Mouse (Mus musculus): ENCODE data around the gene Msx3. TPM values are rescaled to one million over a fixed set of nuclear protein-coding genes. Genes with fewer than 3 reads are reported as not detected.

The Msx3 gene
- polyA plus RNA-seq, 1 experiment, result not detected

DNA sequence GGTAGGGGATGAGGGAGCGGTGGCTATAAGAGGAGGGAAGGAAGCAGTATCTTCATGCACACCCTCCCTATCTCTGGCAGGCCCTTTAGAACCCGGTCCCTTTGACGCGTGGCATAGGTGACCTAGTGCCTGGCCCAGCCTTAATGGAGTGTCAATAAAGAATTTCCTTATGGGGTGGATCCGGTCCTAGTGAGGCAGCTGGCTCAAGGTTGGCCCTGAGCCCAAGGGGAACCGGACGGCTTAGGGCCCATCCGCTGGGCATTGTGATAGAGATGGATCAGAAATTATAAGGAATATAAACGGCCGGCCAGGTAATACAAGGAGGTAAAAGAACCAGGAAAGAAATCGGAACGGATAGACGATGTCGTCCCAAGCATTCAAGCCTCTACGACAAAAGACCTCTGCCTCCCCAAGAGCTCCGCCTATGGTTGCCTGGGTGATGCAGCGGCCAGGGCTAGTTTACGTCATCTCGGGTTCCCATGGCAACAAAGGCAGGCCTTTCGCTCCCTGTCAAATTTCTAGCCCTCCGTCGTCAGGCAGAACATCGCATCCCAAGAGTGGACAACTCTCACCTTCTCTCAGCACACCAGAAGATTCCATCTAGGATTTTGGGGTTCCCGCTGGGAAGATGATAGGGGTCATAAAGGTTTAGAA lies 31.7 kb upstream of the Msx3 start:
- 2% methylated on average over 24 of the region's 24 CpGs for WGBS
- no peaks in the 10 kb centered on the region for H3K4me1 ChIP-seq (ENCODE audit: control insufficient read depth, insufficient read depth, low read length)
- DNase-seq, result no peak
- TF ChIP-seq CTCF (IDR thresholded peaks at IDR 0.05; ENCODE audit: insufficient read depth, low read length) (no peak), POLR2A (IDR thresholded peaks at IDR 0.05; ENCODE audit: borderline replicate concordance, extremely low read depth, low read depth, low read length) (no peak)
- no peak overlapping the region for H3K4me3 ChIP-seq (replicated peaks; ENCODE audit: extremely low read depth, low read depth, low read length)

DNA sequence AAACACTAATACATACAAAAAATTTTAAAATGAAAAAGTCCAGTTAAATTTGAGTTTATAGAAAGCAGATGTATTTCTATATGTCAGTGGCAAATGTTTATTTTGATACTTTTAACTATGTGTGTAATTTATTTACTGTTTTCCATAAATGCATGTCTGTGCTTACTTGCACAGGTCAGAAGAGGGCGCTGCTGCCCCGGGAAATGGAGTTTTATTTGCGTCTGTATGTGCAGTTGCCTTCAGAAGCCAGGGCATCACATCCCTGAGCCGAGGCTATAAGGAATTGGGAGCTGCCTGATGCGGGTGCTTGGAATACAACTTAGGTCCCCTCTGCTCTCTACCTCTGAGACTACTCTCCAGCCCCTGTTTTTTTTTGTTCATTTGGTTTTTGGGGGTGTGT lies 29.8 kb upstream of the Msx3 start:
- Histone ChIP-seq H3K4me3 (replicated peaks; ENCODE audit: extremely low read depth, low read depth, low read length) (no peak overlapping the region), H3K4me1 (ENCODE audit: control insufficient read depth, insufficient read depth, low read length) (no peaks in the 10 kb centered on the region)
- 6% methylated on average over 5 of the region's 5 CpGs for WGBS
- TF ChIP-seq CTCF (IDR thresholded peaks at IDR 0.05; ENCODE audit: insufficient read depth, low read length) (peak; percentile 83), POLR2A (IDR thresholded peaks at IDR 0.05; ENCODE audit: borderline replicate concordance, extremely low read depth, low read depth, low read length) (no peak)
- DNase-seq, result peak; percentile 52

DNA sequence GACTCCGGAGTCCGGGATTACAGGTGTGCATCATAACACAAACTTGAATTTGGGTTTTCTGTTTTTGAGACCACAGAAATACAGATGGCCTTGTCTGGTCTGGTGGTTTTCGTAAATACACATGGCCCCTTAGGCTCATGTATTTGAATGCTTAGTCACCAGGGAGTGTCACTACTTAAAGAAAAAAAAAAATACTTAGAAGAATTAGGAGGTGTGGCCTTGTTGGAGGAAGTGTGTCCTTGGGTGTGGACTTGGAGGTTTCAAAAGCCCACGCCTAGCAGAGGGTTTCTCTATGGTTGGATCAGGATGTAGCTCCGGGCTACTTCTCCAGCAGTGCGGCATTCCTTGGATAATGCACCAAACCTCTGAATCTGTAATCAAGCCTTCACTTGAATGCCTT lies 28.8 kb upstream of the Msx3 start:
- no peak overlapping the region for H3K4me3 ChIP-seq (replicated peaks; ENCODE audit: extremely low read depth, low read depth, low read length)
- H3K4me1 ChIP-seq (ENCODE audit: control insufficient read depth, insufficient read depth, low read length), result no peaks in the 10 kb centered on the region
- WGBS, result 58% methylated on average over 6 of the region's 6 CpGs
- DNase-seq, result no peak
- TF ChIP-seq POLR2A (IDR thresholded peaks at IDR 0.05; ENCODE audit: borderline replicate concordance, extremely low read depth, low read depth, low read length) (no peak), CTCF (IDR thresholded peaks at IDR 0.05; ENCODE audit: insufficient read depth, low read length) (no peak)

DNA sequence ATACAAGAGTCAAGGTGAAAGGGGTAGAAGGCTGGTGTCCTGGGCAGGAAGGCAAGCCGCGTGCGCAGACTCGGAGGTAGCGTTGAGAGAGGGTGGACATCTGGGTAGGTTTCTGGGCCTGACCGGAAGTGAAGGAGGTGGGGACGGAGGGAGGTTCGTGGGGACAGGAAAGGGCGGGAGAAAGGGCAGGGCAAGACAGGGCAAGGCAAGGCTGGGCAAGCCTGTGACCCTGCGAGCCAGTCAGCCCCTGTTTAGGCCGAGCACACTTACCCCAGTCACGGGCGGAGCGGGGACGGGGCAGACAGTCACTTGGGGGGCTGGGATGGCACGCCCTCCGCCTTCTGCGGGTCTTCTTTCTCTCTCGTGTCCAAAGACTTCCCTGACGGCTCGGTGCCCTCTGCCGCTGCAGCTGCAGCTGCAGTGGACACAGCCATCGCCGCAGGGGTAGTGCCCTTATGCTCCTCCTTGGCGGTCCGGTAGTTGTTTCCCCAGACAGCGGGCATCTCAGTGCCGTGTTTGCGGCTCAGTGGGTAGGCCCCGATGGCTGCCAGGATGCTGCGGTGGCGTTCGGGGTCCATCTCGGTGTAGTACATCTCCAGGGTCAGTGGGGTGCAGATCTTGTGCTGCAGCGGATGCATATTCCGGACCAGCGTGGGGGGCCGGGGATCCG lies 21.3 kb upstream of the Msx3 start:
- 31% methylated on average over 39 of the region's 39 CpGs for WGBS
- H3K4me3 ChIP-seq (replicated peaks; ENCODE audit: extremely low read depth, low read depth, low read length), result peak overlapping the region; percentile 41
- TF ChIP-seq POLR2A (IDR thresholded peaks at IDR 0.05; ENCODE audit: borderline replicate concordance, extremely low read depth, low read depth, low read length) (peak; percentile 71; the same call in 1 of the 2 replicates), CTCF (IDR thresholded peaks at IDR 0.05; ENCODE audit: insufficient read depth, low read length) (no peak)
- no peaks in the 10 kb centered on the region for H3K4me1 ChIP-seq (ENCODE audit: control insufficient read depth, insufficient read depth, low read length)
- no peak for DNase-seq

DNA sequence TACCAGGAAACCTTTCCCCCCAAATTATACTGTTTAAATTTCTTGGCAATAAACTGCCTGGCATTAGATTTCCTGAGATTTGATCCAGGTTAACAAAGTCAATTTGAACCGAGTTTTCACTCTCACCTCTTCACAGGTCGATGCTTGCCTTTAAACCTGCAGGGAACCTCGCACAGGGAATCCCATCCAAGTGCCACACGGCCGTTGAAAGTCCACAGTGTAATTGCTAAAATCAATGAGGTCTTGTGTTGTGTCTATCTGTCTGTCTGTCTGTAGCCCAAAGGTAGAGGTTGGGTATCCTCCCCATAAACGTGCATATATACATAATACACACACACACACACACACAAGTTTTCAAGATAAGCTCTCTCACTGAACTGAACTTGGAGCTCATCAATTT lies 18.5 kb upstream of the Msx3 start:
- no peak for DNase-seq
- Histone ChIP-seq H3K4me3 (replicated peaks; ENCODE audit: extremely low read depth, low read depth, low read length) (no peak overlapping the region), H3K4me1 (ENCODE audit: control insufficient read depth, insufficient read depth, low read length) (no peaks in the 10 kb centered on the region)
- no peak for TF ChIP-seq CTCF (IDR thresholded peaks at IDR 0.05; ENCODE audit: insufficient read depth, low read length)
- no peak for TF ChIP-seq POLR2A (IDR thresholded peaks at IDR 0.05; ENCODE audit: borderline replicate concordance, extremely low read depth, low read depth, low read length)
- 51% methylated on average over 6 of the region's 6 CpGs for WGBS

DNA sequence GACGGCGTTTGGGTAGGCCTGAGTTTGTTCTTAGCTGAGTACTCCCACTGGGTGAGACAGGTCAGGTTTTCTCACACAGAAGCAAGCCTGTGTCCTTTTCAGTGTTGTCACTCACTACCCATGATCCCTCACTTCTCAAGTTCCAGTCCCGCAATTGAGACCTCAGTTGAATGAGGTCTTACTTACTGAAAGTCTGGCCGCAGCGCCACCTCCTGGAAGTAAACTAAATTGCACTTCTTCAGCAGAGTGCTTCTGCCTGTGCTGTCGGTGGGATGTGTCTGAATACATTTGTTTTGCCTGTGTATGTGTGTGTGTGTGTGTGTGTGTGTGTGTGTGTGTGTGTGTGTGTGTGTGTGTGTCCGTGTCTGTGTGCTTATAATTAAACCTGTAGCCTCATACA lies 14.2 kb upstream of the Msx3 start:
- peak; percentile 55 for DNase-seq
- Histone ChIP-seq H3K4me1 (ENCODE audit: control insufficient read depth, insufficient read depth, low read length) (no peaks in the 10 kb centered on the region), H3K4me3 (replicated peaks; ENCODE audit: extremely low read depth, low read depth, low read length) (no peak overlapping the region)
- 21% methylated on average over 7 of the region's 7 CpGs for WGBS
- TF ChIP-seq CTCF (IDR thresholded peaks at IDR 0.05; ENCODE audit: insufficient read depth, low read length), result peak; percentile 64
- TF ChIP-seq POLR2A (IDR thresholded peaks at IDR 0.05; ENCODE audit: borderline replicate concordance, extremely low read depth, low read depth, low read length), result no peak

DNA sequence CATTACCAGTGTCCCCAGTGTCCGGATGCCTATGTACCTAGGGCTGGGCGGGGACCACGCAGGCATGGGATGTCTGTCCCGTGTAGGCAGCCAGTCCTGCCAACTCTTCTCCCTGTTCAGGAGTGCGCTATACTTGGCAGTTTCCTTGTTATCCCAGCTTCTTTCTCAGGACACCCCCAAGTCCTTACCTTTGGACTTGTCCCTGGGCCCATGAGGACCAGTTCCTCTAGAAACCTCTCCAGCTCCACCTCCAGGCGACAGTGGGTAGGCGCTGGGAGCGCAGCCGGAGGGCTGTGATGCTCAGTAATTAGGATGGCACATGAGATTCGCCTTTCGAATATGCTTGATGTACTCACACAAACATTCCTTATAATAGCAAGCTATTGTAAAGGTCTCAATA lies 13.4 kb upstream of the Msx3 start:
- Histone ChIP-seq H3K4me1 (ENCODE audit: control insufficient read depth, insufficient read depth, low read length) (no peaks in the 10 kb centered on the region), H3K4me3 (replicated peaks; ENCODE audit: extremely low read depth, low read depth, low read length) (no peak overlapping the region)
- peak; percentile 10 for DNase-seq
- 27% methylated on average over 11 of the region's 11 CpGs for WGBS
- TF ChIP-seq POLR2A (IDR thresholded peaks at IDR 0.05; ENCODE audit: borderline replicate concordance, extremely low read depth, low read depth, low read length) (no peak), CTCF (IDR thresholded peaks at IDR 0.05; ENCODE audit: insufficient read depth, low read length) (0 out of 2 replicates have a peak, but pooled peaks have one; percentile 9)

DNA sequence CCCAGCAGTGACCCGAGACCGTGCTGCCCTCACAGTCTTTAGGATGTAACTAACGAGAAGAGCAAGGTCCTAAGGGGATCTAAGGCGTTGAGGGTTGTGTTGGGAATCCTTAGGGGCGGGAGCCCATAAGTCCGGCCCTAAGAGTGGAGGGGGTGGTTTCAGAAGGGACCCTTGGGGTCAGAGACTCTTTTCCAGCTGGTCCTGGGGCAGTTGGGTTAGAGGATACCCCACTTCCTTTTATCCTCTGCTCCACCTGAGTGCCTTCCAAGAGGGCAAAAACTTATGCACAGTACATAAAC lies 12.9 kb upstream of the Msx3 start:
- no peak for TF ChIP-seq POLR2A (IDR thresholded peaks at IDR 0.05; ENCODE audit: borderline replicate concordance, extremely low read depth, low read depth, low read length)
- no peak for TF ChIP-seq CTCF (IDR thresholded peaks at IDR 0.05; ENCODE audit: insufficient read depth, low read length)
- DNase-seq, result no peak
- 4% methylated on average over 6 of the region's 6 CpGs for WGBS
- Histone ChIP-seq H3K4me1 (ENCODE audit: control insufficient read depth, insufficient read depth, low read length) (no peaks in the 10 kb centered on the region), H3K4me3 (replicated peaks; ENCODE audit: extremely low read depth, low read depth, low read length) (no peak overlapping the region)

DNA sequence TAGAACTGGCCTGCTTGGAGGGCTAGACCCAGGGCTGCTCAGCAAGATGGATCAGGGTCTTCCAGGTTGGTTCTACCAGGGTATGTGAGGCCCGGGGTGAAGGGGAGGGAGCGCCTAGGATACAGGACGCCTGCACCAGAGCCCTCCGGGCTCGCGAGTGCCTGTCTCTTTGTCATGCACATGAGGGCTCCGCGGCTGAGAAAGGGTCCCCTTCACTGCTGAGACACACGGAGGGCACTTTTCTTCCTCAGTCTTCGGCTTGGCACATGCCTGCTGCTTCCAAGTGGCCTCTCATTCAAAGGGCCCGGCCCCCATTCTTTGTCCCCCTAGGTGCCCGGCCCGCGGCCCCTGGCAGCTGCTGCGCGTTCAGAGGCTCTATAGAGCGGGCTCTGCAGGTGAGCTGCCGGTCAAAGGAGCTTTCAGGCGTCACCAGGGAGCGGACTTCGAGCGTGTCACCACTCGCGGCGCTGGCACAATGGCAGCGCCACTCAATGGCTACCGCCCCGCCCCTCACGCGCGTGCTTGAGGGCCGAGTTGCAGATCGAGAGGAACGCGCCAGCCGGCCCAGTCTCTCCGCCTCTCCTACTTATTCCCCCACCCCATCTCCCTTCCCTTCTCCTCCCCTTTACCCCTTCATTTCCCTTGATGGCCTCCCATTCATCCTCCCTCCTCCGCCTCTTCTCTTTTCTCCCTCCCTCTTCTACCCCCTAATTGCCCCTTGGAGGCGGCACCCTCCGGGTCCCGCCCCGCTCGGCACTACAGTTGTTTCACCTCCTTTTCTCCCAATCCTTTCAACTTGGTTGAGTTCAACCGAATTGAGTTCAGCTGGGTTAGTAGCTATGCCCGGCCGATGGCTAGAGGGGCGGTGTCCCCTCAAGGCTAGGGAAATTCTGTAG lies 12.3 kb upstream of the Msx3 start:
- peak; percentile 32 for DNase-seq
- H3K4me1 ChIP-seq (ENCODE audit: control insufficient read depth, insufficient read depth, low read length), result no peaks in the 10 kb centered on the region
- no peak overlapping the region for H3K4me3 ChIP-seq (replicated peaks; ENCODE audit: extremely low read depth, low read depth, low read length)
- TF ChIP-seq POLR2A (IDR thresholded peaks at IDR 0.05; ENCODE audit: borderline replicate concordance, extremely low read depth, low read depth, low read length) (no peak), CTCF (IDR thresholded peaks at IDR 0.05; ENCODE audit: insufficient read depth, low read length) (no peak)
- 3% methylated on average over 47 of the region's 47 CpGs for WGBS

All from lung, adult 2 months (tissue).